Mouse (Mus musculus) hindlimb bud, embryonic 11.5 days (tissue): ENCODE results near the gene Olfr543.

ENCODE experiments used
- DNase-seq: peaks from one replicate; pipeline ENCODE4 v3.0.0-alpha.2; 2012; ENCODE audit warnings: low read depth, low spot score; ENCODE audit errors: extremely low spot score

The Olfr543 gene

GRCm38 (mm10) chr7:102477377-102477776 lies 4.1 kb downstream of the Olfr543 start:
- DNase-seq: no peak

GRCm38 (mm10) chr7:102476601-102477000 lies 4.9 kb downstream of the Olfr543 start:
- DNase-seq: no peak

GRCm38 (mm10) chr7:102472675-102473074 lies 8.8 kb downstream of the Olfr543 start:
- DNase-seq: no peak

GRCm38 (mm10) chr7:102467566-102467965 lies 13.9 kb downstream of the Olfr543 start:
- no peak for DNase-seq

GRCm38 (mm10) chr7:102458618-102459380 lies 22.7 kb downstream of the Olfr543 start:
- no peak for DNase-seq

- DNase-seq: no peak
These were observed 35.0 kb downstream of the Olfr543 start for GRCm38 (mm10) chr7:102446438-102446837.

GRCm38 (mm10) chr7:102444301-102444700 lies 37.2 kb downstream of the Olfr543 start:
- no peak for DNase-seq

- DNase-seq: no peak
These were observed 39.0 kb downstream of the Olfr543 start for GRCm38 (mm10) chr7:102442432-102442831.

- DNase-seq: peak; percentile 97
These were observed 39.7 kb downstream of the Olfr543 start, which contains the start of gene Rrm1 for GRCm38 (mm10) chr7:102441657-102442391. Gene Rrm1, plus strand, starts transcription at chr7:102441695.

GRCm38 (mm10) chr7:102440822-102441656 lies 40.4 kb downstream of the Olfr543 start:
- no peak for DNase-seq

GRCm38 (mm10) chr7:102434344-102434743 lies 47.1 kb downstream of the Olfr543 start:
- DNase-seq: no peak
